Mouse (Mus musculus) heart, postnatal 36 days (tissue): ENCODE measurements around the gene Ndufb10. TPM values are rescaled to one million over a fixed set of nuclear protein-coding genes. Genes with fewer than 3 reads are reported as not detected.
A peak's percentile ranks its signal among the peaks of the same experiment; 100 is the strongest.

Experiments
- DNase-seq, 2 experiments: peaks; one replicate each; pipeline ENCODE4 v3.0.0; 2021 to 2022
- intact Hi-C: fragments of 180-260 bp; cut with DNase I; formaldehyde crosslinking; loops from one replicate; pipeline ENCODE4 v1.15.1; 2025
- total RNA-seq, 2 experiments: library from RNA; stranded (reverse); gene quantifications; 2 replicates each; pipeline ENCODE4 v1.2.3; 2021

The Ndufb10 gene
- 1,000 to 10,000 TPM in 1 of 2 experiments, 100 to 1,000 TPM in 1; 979 to 1,034 TPM for total RNA-seq

DNA sequence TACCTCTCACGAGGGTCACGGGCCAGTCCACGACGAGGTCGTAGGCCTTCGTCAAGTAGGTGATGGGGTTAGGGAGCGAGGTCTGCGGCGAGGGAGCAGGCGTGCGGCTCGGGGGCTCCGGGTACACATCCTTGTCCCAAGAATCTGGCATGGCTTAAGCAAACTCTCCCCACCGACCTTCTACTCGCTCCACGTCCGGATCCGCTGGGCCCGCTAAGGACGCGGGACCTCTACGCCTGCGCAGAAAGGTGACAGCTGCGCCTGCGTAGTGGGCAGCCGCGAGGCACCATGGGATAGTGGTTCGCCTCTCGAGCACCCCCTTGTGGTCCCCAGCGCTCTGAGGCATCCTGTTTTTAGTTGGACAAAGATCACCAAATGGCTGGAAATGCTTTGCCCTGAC lies at the start of gene Ndufb10:
Gene Ndufb10 (minus strand): TSS at position 295 of the 400 bp plus-strand sequence.
- intact Hi-C loops = no loop called here
- DNase-seq = peak; percentile 98 to 99

DNA sequence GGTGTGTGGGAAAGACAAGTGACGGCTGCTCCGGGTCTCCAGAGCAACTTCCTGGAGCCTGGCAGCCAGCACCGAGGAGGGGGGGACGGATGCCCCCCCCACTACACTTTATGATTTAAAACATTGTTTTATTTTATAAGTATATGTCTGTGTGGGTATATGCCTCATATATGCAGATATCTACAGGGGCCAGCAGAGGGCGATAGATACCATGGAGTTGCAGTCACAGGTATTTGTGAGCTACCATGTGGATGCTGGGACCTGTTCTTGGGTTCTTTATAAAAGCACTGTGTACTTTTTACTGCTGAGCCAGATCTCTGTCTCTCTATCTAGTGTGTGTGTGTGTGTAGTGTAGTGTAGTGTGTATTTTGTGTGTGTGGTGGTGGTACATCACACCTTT lies 49.0 kb upstream of the Ndufb10 start:
- intact Hi-C loops = no loop called here
- DNase-seq = no peak

DNA sequence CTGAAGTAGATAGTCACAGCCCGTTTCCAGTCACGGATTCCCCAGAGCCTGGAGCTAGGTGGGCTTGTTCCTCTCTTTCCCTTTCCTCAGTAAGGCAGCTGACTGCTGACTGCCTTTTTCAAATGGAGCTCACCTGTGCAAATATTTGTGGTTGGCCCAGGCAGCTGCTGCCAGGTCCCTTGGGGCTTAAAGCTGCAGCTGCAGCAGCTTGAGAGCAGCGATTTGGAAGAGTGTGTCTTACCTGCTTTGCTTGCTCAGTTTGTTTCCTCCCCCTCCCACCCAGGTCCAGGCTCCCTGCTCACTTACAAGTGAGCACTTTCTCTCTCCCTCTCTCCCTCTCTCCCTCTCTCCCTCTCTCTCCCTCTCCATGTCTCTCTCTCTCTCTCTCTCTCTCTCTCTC lies 44.9 kb upstream of the Ndufb10 start:
- intact Hi-C loops = no loop called here
- DNase-seq = no peak

DNA sequence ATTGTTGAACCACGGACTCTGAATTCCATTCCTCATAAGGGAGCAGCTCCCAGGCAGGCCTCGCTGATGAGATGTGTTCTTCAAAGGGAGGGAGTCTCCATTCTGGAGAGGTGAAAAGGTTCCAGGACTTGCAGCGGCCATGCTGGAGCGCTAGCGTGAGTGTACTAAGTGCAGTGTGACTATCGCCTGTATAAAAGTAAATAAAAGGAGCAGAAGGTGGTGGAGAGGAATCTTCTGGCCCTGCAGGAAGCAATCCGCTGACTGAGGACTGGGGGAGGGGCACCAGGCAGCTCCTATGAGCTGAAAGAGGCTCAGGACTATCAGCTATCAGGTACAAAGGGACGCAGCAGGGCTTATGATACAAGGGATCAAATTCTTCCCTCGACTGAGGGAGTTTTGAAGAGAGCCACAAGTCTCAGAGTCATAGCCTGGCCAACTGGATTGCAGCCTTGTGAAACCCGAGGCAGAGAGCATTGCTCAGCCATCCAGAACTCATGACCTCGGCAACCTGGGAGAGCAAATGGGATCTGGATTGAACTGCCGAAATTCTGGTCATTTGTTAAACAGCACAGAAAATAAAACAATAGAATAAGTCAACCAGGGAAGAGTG lies 42.1 kb upstream of the Ndufb10 start:
- no peak for DNase-seq
- intact Hi-C loops = no loop called here

DNA sequence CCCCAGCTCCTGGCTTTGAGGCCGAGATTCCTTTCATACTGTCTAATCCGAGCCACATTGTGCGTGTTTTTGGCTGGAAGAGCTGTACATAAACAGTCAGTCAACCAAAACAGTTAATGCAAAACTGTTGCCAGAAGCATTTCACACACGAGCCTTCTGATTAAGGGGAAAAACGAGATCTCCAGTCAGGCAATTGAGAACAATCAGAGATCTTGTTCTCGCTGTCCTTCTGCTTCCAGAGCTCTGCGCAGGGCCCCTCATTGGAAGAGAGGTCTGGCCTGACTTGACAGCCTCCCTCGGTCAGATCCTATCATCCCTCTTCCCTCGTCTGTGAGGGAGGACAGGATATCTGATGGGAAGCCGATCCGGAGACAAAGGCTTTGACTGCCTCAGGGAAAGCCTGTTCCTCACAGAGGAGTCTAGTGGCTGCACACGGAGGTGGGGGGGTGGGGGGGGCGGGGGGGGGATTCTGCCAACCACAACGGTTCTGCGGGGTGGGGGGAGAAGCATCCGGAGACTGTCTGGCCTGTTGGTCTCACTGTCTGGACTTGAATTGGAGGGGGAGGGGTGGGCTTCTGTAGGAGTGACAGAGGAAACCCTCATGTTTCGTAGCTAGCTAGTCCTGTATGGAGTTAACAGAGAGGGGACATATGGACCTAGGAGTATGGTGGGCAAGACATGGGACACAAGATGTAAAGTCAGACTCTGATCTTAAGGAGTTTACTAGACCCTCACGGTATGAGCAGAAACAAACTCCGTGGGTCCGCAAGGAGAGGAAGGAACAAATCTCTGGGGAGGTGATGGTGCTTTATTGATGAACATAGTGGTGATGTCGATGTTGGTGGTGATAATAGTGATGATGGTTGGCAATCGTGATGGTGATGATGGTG lies 41.0 kb upstream of the Ndufb10 start:
- no peak for DNase-seq
- intact Hi-C loops = no loop called here

DNA sequence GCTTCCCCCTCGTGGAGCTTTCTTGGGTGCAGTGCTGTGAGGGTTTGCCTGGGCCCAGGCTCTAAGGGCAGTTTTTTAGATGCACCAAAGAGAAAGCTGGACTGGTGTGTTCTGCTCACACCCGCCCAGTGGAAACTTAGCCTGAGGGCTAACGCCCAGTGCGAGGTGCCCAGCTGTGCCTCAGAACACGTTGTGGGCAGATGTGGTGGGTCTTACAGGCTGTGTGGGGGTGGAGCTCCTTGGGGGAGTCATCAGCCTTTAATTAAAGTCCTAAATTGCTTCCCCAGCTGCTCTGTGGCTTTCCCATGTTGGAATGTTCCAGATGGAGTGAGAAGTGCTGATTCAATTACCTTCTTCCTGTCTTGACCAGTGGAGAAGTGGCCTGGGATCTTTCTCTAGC lies 36.8 kb upstream of the Ndufb10 start:
- intact Hi-C loops = no loop called here
- no peak for DNase-seq

DNA sequence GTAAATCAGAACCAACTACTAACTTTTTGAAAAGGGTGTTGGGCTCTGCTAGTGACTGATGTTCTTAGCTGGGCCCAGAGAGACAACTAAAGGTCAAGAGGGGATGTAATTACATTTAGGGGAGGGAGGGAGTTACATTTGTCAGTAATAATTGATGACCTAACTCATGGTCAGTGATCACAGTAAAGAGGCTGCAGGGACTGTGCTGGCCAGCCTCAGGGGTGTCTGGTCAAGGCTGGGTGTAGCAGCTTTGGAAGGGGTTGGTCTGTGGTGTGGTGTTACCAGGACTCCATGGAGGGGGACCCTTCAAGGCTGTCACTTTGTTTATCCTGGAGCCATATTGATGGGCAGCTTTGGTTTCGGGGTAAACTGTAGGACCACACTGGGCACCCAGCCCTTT lies 33.1 kb upstream of the Ndufb10 start:
- intact Hi-C loops = no loop called here
- DNase-seq = no peak

DNA sequence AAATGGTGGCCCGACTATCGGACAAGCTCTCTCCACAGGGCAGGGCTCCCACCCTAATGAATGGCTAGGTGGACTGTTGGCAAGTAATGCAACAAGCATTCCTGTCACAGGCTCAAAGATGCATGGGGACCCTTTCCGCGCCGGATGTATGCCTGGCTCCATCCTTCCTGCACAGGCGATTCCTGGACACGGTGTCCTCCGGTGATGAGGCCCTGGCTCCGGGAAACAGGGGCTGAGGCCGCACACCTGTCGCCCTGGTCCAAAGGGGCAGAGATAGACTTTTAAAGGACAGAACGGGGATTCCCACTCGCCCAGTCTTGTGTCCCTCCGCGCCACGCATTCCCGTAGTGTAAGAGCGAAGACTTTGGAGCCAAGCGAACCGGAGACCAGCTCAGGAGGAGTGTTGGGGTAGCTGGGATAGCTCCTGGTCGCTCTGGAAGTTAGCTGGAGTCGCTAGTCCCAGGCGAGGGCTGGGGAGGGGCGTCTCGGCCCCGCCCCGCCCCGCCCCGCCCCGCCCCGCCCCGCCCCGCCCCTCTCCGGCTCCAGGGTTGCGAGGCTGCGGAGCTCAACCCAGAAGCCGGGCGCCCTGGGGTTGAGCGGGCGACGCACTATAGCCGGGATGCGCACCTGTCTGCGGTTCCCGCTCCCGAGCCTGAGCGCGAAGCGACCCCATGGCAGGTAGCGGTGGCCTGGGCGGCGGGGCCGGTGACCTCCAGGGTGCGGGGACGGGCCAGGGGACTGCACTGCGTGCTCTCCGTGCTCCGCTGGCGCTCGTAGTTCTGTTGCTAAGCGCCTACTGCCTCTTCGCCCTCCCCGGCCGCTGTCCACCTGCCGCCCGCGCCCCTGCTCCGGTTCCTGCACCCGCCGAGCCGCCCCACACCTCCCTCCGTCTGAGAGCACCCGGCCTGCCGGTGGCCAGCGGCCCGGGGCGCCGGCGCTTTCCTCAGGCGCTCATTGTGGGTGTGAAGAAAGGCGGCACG lies 28.4 kb upstream of the Ndufb10 start, which contains the start of gene Hs3st6:
Gene Hs3st6 (plus strand): TSS at position 574 of the 980 bp plus-strand sequence.
- intact Hi-C loops = no loop called here
- DNase-seq = no peak

DNA sequence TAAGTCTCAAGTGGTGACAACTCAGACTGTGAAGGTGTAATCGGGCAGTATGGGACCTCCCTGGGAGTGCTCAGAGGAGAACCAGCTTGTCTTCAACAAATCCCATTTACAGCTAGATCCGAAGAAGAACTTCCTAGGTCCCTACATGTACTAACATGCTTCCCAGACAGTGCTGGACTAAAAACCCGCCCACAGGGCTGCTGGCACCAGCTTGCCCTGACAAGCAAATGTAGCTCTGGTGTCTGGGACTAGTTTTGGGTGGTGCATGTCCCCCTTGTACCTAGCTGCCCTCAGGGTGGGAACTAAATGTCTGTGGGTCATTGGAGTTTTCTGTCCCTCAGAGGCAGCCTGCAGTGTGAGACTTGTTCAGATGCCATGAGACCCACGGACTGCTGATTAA lies 27.2 kb upstream of the Ndufb10 start:
- no peak for DNase-seq
- intact Hi-C loops = no loop called here

DNA sequence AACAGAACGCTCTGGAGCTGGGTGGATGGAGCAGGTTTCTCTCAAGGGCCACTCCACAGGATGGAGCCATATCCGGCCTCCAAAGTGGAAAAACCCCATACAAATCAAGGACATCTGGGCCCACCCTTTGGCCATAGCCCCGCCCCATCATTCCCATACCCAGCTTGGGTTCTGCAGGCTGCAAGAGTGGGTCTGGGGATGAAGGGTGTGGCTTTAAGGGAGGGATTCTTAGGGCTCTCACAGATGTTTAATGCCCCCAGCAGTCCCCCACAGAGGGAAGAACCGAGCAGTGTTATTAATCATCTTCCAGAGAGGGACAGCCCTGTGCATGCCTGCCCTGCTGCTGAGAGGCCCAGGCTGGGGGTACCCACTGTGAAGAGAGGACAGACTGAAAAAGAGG lies 22.7 kb upstream of the Ndufb10 start:
- DNase-seq = no peak
- intact Hi-C loops = loop anchor here (5.0 to 10.0 kb wide), 2 partner anchors 135 to 438 kb away; partner anchors contain the start of genes BC003965 and Unkl

DNA sequence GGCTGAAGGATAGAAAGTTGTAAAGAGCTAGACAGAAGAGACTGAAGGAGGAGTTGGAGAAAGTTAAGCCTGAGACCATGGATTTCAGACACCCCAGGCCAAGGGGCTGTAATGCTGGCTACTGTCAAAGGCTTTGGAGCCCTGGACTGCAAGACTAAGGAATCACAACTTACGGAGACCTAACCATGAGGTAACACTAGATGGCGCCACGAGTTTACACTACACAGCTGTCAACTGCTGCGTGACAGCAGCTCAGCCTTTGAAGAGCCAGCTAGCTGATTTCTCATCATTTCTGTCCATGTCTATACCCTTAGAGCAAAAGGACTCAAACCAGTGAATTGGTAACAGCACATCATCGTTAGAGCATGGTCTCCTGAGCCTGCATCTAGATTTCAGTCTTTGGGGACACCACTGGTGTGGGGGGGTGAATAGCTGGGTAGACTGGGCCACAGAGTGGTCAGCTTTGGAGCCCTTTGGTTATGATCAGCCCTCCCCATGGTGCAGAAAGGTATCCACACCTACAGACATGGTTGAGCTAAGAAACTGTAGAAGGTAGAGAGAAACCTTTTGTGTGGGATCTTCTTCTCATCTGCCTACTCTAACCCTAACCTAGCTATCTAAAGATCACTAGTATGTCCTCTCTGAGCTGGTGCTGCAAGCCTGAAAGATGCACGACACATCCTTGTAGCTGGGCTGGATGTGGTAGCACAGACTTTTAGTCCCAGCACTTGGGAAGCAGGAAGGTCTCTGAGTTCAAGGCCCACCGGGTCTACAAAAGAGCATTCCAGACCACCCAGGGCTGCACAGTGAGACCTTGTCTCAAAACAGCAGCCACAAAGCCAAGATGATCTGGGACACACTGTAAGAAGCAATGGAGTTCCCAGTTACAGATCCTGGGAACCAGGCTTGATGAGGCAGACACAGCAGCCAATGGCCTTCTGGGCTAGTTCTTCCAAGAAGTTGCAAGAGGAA lies 21.5 kb upstream of the Ndufb10 start:
- peak; percentile 81 to 85 for DNase-seq
- intact Hi-C loops = loop anchor here (1.0 to 10.0 kb wide), 3 partner anchors 72 to 439 kb away; partner anchors contain the start of genes BC003965 and Unkl

DNA sequence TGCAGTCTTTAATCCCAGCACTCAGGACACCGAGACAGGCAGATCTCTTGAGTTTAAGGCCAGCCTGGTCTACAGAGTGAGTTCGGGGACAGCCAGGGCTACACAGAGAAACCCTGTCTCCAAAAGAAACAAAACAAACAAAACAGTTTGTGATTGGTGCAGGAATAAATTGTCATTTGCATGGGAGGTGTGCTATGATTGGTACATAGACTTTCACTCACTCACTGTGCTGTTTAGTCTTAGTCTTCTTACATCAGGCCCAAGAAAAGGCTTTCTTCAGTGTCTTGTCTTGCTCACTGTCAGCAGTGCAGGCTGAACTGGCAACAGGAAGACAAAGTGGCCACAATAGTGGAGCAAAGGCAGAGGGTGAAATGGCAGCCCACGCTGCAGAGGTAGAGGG lies 20.1 kb upstream of the Ndufb10 start:
- DNase-seq = no peak
- intact Hi-C loops = loop anchor here (10.0 kb wide), 1 partner anchor 440 kb away; the partner anchor contains the start of genes BC003965 and Unkl

DNA sequence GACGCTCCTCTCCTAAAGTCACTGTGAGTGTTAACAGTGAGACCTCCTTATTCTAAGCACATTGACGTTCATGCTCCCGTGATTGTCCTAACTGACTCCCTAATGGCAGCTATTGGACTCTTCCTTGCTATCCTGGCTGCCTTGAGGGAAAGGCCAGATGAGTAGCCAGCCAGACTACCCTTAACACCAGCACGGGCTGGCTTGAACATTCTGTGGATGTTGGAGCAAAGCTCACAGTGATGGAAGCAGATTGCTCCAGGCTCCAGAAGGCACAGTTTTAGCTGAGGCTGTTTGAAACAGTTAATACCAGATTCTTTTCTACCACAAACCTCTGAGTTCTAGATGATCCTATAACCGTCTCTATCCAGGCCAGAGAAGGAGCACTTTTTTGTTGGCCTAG lies 19.6 kb upstream of the Ndufb10 start:
- intact Hi-C loops = loop anchor here (10.0 kb wide), 1 partner anchor 441 kb away; the partner anchor contains the start of genes BC003965 and Unkl

DNA sequence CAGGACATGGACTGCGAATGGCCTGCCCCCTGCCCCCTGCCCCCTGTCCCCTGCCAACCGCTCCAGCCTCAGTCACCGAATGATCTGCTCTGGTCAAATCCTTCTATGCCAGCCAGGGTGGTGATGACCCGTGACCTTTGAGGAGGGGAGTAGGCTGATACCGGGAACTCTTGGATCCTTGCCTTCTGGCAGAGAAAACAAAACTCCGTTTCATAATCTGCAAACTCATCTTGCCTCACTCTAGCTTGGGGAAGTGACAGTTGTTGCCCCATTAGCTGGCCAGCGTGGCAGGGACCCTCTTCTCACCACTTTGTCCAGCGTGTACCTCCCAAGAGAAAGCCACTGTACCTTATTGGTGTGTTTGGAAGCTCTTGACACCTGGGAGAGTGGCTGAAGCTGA lies 18.0 kb upstream of the Ndufb10 start:
- DNase-seq = no peak
- intact Hi-C loops = loop anchor here (10.0 kb wide), 1 partner anchor 442 kb away; the partner anchor contains the start of genes BC003965 and Unkl

More for the DNA sequence above, 19.6 kb upstream of the Ndufb10 start:
- DNase-seq = no peak

DNA sequence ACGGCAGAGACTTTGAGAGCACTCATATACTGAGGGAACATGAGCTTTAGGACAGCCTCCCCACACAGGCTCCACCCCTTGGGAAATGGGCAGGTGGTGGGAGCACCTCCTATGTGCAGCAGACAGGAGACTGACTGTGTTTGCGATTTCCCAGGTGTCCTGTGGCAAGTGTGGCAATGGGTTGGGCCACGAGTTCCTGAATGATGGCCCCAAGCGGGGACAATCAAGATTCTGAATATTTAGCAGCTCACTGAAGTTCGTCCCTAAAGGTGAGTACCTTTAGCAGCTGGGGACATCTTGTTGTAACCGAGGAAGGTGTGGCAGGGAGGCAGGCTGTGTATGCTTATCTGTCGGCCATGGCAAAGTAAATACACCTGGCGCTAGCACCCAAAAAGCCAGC lies 15.6 kb upstream of the Ndufb10 start:
- DNase-seq = no peak
- intact Hi-C loops = loop anchor here (10.0 kb wide), 1 partner anchor 445 kb away; the partner anchor contains the start of genes BC003965 and Unkl

DNA sequence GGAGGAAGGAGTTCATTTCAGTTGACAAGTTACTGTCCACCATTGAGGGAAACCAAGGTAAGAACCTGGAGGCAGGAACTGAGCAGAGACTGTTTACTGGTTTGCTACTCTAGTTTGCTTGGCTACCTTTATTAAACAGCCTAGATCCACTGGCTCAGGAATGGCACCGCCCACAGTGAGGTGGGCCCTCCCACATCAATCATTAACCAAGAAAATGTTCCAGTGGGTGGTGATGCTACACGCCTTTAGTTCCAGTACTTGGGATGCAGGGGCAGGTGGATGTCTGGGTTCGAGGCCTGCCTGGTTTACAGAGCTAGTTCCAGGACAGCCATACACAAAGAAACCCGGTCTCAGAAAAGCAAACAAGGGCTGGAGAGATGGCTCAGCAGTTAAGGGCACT lies 14.0 kb upstream of the Ndufb10 start:
- intact Hi-C loops = no loop called here
- DNase-seq = no peak

DNA sequence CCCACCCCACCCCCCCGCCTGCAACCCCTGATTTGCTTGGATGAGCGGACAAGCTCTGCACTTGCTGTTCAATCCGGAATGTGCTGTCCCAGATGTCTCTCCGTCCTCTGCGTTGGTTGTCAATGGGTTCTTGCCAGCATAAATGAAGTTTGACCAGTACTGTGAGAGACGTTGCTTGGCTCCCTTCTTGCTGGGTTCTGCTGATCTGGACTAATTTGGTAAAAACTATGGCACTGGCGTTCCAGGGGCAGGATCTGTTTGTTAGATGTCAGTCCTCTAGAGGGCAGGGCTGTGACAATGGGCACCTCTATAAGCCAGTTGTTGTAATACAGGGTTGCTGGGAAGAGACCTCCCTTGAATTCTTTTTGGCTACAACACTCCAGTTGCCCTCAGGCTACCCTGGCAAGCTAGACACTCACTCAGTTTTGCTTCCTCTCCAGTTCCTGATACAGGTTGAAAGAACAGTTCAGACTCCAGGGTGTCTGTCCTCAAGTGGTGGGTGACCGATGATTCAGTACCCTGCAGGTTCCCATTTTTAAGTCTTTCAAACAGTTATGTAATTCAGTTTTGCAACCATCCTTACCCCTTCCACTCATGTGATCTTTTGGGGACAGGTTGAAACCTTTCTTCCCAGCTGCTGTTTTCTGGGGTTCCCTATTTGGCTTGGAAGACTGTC lies 13.0 kb upstream of the Ndufb10 start:
- intact Hi-C loops = no loop called here
- DNase-seq = no peak

DNA sequence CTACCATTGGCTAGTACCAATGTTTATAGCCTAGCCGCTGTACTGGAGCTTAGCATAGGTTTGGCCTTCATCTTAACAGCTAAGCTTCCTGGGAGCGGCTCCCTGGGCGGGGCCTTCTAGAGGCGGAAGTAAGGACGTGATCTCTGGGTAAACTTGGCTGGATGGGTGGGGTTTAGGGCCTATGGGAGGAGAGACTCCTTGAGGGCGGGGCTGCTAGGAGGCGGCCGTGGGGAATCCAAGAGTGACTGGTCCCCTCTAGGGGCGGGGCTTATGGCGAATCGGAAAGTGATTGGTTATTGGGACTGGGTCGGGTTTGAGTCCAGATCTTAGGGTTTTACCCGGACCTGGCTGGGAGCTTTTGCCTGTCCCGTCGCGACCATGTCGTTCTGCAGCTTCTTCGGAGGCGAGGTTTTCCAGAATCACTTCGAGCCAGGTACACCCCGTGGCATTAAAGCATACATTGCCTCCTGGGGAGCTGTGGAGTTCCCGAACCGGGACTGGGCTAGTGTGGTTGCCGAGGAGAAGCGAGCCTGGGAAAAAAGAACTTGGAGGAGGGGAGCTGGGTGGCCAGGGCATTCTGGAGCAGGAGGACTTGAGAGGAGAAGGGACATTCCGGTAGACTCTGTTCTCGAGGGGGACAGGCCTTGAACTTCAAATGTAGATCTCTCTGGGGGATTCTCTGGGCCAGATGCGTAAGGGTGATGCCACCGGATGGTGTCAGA lies 12.2 kb upstream of the Ndufb10 start, which contains the start of gene Msrb1:
Gene Msrb1 (plus strand): TSS at position 313 of the 722 bp plus-strand sequence.
- intact Hi-C loops = no loop called here
- DNase-seq = peak; percentile 92 to 93
